Mouse (Mus musculus): Measurements from ENCODE around the gene Gm37419.

DNA sequence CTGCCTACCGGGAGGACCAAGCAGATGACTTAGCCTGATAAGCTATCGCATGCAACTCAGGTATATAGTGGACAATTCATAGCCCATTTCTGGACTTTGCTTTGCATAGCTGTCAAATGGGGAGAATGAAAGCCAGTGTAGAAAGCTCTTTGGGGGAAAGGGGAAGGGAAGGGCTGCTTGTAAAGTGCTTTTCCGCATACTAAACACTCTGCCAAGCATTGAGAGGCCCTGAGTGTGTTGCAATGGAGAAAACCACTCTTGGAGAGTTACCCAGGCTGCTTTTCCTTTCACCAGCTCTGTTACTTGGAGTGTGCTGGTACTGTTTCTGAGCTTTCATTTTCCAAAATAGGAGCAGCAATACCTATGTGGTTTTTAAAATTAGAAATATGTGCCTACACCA lies 10.6 kb upstream of the Gm37419 start:
- TF ChIP-seq CTCF (IDR thresholded peaks at IDR 0.05; ENCODE audit: extremely low read depth, insufficient read length, insufficient replicate concordance, low read depth, low read length) (no peak), POLR2A (IDR thresholded peaks at IDR 0.05; ENCODE audit: low read depth, low read length) (no peak)

All from small intestine, adult 2 months (tissue).